Comparison of ENCODE assay signal across 33 mouse cellular contexts in the genomic region with DNA sequence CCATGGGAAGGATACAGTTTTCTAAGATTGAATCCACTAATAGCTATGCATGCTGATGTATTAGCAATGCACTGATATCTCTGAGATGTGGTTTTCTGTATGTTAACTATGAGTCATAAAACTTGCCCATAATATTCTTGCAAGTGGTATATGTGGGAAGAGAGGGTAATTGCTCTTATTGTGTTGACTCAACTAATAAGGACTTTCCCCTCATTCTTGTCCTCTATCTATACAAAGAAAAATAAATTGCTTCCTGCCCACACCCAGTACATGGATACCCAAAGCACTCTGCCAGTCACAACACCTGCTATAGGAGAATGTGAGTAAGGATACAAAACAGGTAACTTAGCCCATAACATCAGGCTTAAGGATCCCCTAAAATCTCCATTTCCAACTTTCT. TPM values are rescaled to one million over a fixed set of nuclear protein-coding genes. Genes with fewer than 3 reads are reported as not detected.
"Had no signal": no experiment of that assay in that cellular context is flagged by ENCODE, and none has a peak within 500 bp of the region (broad histone marks: within the 10 kb centered on the region; RNA-seq: fewer than 3 reads in every experiment).

No protein-coding gene starts in this region.

- H3K4me1 ChIP-seq: embryonic facial prominence, embryonic 10.5 days; embryonic facial prominence, embryonic 12.5 days; embryonic facial prominence, embryonic 13.5 days; embryonic facial prominence, embryonic 15.5 days; forebrain, embryonic 10.5 days; forebrain, embryonic 12.5 days; forebrain, embryonic 13.5 days; forebrain, embryonic 15.5 days had no signal

- H3K27ac ChIP-seq: embryonic facial prominence, embryonic 10.5 days; embryonic facial prominence, embryonic 12.5 days; embryonic facial prominence, embryonic 13.5 days; embryonic facial prominence, embryonic 15.5 days; forebrain, embryonic 10.5 days; forebrain, embryonic 12.5 days; forebrain, embryonic 13.5 days; forebrain, embryonic 15.5 days; gastrocnemius, adult 2 months; heart, adult 2 months had no signal

- H3K4me3 ChIP-seq: embryonic facial prominence, embryonic 10.5 days; embryonic facial prominence, embryonic 12.5 days; embryonic facial prominence, embryonic 13.5 days; embryonic facial prominence, embryonic 15.5 days; erythroblast, embryonic 14.5 days; forebrain, embryonic 10.5 days; forebrain, embryonic 12.5 days; forebrain, embryonic 13.5 days; forebrain, embryonic 15.5 days; gastrocnemius, adult 2 months; heart, adult 2 months had no signal

- ATAC-seq: forebrain, embryonic 13.5 days; forebrain, embryonic 14.5 days; forebrain, embryonic 15.5 days; forebrain, embryonic 16.5 days; forebrain, postnatal 0 days had no signal

- H3K9ac ChIP-seq: embryonic facial prominence, embryonic 12.5 days; embryonic facial prominence, embryonic 13.5 days; embryonic facial prominence, embryonic 15.5 days; forebrain, embryonic 12.5 days; forebrain, embryonic 13.5 days; forebrain, embryonic 15.5 days; forebrain, postnatal 0 days had no signal

- H3K4me2 ChIP-seq: embryonic facial prominence, embryonic 12.5 days; embryonic facial prominence, embryonic 13.5 days; embryonic facial prominence, embryonic 15.5 days; forebrain, embryonic 12.5 days; forebrain, embryonic 13.5 days; forebrain, embryonic 15.5 days had no signal

- H3K27me3 ChIP-seq: embryonic facial prominence, embryonic 12.5 days; embryonic facial prominence, embryonic 13.5 days; embryonic facial prominence, embryonic 15.5 days; forebrain, embryonic 12.5 days; forebrain, embryonic 13.5 days; forebrain, embryonic 15.5 days had no signal

- H3K36me3 ChIP-seq: embryonic facial prominence, embryonic 10.5 days; embryonic facial prominence, embryonic 12.5 days; embryonic facial prominence, embryonic 13.5 days; embryonic facial prominence, embryonic 15.5 days; forebrain, embryonic 10.5 days; forebrain, embryonic 12.5 days; forebrain, embryonic 15.5 days had no signal

- H3K9me3 ChIP-seq: embryonic facial prominence, embryonic 10.5 days; embryonic facial prominence, embryonic 12.5 days; embryonic facial prominence, embryonic 13.5 days; embryonic facial prominence, embryonic 15.5 days; forebrain, embryonic 12.5 days; forebrain, embryonic 13.5 days; forebrain, embryonic 15.5 days had no signal

- DNase-seq: cerebellum, adult 2 months; cerebellum, adult 8-10 months; cerebellum, adult 9-10 months; cerebellum, adult 9-11 months; cerebellum, postnatal 10 days; cerebellum, postnatal 14 days; cerebellum, postnatal 25 days; cerebellum, postnatal 36 days; embryo, embryonic 11 days; forebrain, postnatal 0 days; gastrocnemius, adult 2 months; gastrocnemius, postnatal 10 days; gastrocnemius, postnatal 14 days; gastrocnemius, postnatal 25 days; gastrocnemius, postnatal 36 days; heart, adult 11 months; heart, adult 18-20 months; heart, adult 2 months had no signal

RNA-seq across cellular contexts. Expression of gene Gm11232, which starts 21.2 kb away (rescaled TPM):
- polyA plus RNA-seq: cerebellum, adult 2 months; cortical plate, adult 2 months; embryonic facial prominence, embryonic 13.5 days; embryonic facial prominence, embryonic 14.5 days; embryonic facial prominence, embryonic 15.5 days; erythroblast, embryonic 14.5 days; forebrain, embryonic 10.5 days; forebrain, embryonic 11.5 days; forebrain, embryonic 12.5 days; forebrain, embryonic 13.5 days; forebrain, embryonic 14.5 days; forebrain, embryonic 15.5 days; forebrain, embryonic 16.5 days; forebrain, postnatal 0 days; frontal cortex, adult 2 months; heart, adult 2 months had no signal
